Mouse (Mus musculus) hindlimb bud, embryonic 11.5 days (tissue): ENCODE measurements around the gene Slc11a2.
"Not testable (repeated sequence)": the region's sequence is repeated elsewhere in the genome, so short reads cannot be mapped to it uniquely, and the experiment has no call there.

Experiments used
- DNase-seq: peaks from one replicate; pipeline ENCODE4 v3.0.0-alpha.2; 2012; ENCODE audit warnings: low read depth, low spot score; ENCODE audit errors: extremely low spot score

The Slc11a2 gene

DNA sequence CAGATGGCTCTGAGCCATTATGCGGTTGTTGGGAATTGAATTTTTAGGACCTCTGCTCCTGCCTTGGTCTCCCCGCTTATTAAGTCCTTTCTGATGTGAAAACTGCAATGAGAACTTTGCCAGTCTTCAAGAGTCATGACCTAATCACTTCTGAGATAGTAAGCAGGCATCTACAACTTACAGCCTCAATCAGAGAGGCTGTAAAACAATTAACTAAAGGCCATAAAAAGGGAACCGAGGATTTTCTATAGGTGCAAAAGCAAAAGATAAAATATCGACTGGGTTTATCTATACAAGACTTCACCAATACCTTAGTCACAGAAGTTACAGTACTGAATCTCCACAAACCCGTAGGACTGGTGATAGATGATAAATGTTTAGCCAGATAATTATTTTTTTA lies 69.0 kb downstream of the Slc11a2 start:
- no peak for DNase-seq

DNA sequence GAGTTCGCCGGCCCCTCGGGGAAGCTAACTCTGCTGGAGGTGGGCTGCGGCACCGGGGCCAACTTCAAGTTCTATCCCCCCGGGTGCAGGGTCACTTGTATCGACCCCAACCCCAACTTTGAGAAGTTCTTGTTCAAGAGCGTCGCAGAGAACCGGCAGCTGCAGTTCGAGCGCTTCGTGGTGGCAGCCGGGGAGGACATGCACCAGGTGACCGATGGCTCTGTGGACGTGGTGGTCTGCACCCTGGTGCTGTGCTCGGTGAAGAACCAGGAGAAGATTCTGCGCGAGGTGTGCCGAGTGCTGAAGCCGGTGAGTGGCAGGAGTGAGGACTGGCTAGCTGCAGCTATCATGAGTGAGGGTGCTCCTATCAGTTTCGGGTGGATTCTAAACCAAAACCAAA lies 71.5 kb downstream of the Slc11a2 start:
- DNase-seq, result not testable (repeated sequence)

DNA sequence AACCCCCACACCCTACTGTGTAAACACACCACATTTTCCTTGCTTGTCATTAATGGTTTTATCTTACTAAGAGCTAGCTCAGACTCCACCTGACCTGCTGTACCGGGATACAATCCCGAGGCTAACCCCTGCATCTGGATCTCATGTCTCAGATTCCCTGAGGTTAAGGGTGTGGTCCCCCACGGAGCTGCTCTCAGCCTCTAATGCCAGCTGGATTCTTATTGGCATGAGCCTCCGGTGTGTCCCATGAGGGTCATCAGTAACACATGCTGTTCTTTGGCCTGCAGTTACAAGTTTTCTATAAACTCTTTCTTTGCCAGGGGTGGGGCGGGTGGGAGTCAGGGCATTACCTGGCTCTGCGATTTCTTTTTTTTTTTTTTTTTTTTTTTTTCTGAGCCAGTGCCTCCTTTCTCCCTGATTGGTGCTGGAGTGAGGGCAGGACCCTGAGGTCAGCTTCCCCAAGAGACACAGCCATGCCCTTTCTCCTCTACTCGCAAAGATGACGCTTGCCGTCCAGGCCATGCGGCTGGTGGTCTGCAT lies 72.1 kb downstream of the Slc11a2 start, which contains the start of the genes Methig1 and Mettl7a2:
TSS of gene Methig1 (plus strand) at position 439 of the 540 bp plus-strand sequence.
TSS of gene Mettl7a2 (plus strand) at position 490 of the 540 bp plus-strand sequence.
- DNase-seq, result no peak

DNA sequence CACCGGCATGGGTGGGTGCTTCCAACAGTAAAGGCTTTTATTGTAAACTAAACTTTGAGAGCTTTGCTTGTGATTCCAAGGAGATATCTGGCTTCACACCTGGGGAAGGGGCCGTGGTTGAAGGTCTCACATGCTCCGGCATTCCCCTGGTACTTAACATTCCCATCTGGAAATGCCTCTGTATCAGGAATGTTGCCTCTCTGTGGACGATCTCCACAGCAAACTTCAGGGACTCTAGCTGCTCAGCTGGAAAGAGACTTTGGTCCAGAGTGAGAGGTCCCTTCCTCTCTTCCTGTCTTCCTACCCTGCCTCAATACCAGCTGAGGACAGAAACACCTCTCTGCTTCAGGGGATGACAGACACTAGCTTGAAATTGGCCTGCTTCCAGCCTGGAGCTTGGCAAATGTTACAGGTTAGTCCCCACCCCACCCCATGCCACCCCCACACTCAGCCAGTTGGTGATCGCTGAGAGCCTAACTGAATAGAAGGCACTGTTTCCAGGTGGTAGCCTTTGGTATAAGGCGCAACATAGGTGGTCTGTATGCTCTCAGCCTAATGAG lies 73.3 kb downstream of the Slc11a2 start:
- no peak for DNase-seq

DNA sequence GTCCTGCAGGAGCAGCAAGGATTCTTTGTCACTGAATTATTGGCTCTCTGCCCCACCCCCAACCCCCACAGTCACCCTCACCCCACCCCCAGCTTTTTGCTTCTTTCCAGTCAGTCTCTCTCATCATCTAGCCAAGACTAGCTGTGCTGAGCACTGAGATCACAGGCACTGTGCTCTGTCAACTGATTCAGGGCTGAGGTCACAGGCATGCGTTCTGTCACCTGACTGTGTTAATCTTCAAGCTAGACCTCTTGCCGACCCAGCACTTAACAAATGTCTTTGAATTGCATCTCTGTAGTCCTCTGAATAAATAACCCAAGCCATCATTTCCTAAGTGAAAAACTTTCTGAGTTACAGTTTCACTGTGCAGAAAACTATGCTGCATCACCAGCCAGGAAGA lies 75.4 kb downstream of the Slc11a2 start:
- no peak for DNase-seq

GRCm38 (mm10) chr15:100346761-100347160 lies 78.1 kb downstream of the Slc11a2 start:
- DNase-seq, result no peak

GRCm38 (mm10) chr15:100345484-100345883 lies 79.4 kb downstream of the Slc11a2 start:
- DNase-seq, result no peak

GRCm38 (mm10) chr15:100341314-100341980 lies 83.4 kb downstream of the Slc11a2 start:
- not testable (repeated sequence) for DNase-seq
